Mouse (Mus musculus) intestine, postnatal 0 days (tissue): ENCODE results near the gene Snx6. TPM values are rescaled to one million over a fixed set of nuclear protein-coding genes. Genes with fewer than 3 reads are reported as not detected.
"Not testable (repeated sequence)": the region's sequence is repeated elsewhere in the genome, so short reads cannot be mapped to it uniquely, and the experiment has no call there.

Experiments
- ATAC-seq: fragments of 200-750 bp; cut with Nextera tagmentation; 2 replicates; pipeline ENCODE4 v1.8.0; 2017; ENCODE audit warnings: mild to moderate bottlenecking, moderate TSS enrichment, moderate library complexity
- H3K27ac ChIP-seq: fragments of 300-500 bp; sonication (generic); 2 replicates; pipeline ENCODE4 v1.5.1; 2014; ENCODE audit warnings: mild to moderate bottlenecking, low read depth, low read length, moderate library complexity
- H3K27me3 ChIP-seq: fragments of 300-500 bp; sonication (generic); replicated peaks from 2 replicates; pipeline ENCODE4 v1.6.1; 2014; ENCODE audit warnings: low read length, mixed read lengths; ENCODE audit not compliant: control insufficient read depth, insufficient read depth
- H3K36me3 ChIP-seq: fragments of 300-500 bp; sonication (generic); 2 replicates; pipeline ENCODE4 v1.6.1; 2014; ENCODE audit warnings: mild to moderate bottlenecking, moderate library complexity; ENCODE audit not compliant: control insufficient read depth, insufficient read depth
- H3K4me1 ChIP-seq: fragments of 300-500 bp; sonication (generic); replicated peaks from 2 replicates; pipeline ENCODE4 v1.6.1; 2014; ENCODE audit warnings: antibody characterized with exemption, low read length, mixed read lengths; ENCODE audit not compliant: control insufficient read depth, insufficient read depth
- H3K4me2 ChIP-seq: fragments of 300-500 bp; sonication (generic); replicated peaks from 2 replicates; pipeline ENCODE4 v1.6.1; 2014; ENCODE audit warnings: low read depth, mild to moderate bottlenecking, moderate library complexity
- H3K4me3 ChIP-seq: fragments of 300-500 bp; sonication (generic); 2 replicates; pipeline ENCODE4 v1.5.1; 2014; ENCODE audit warnings: low read depth, low read length
- H3K9ac ChIP-seq: fragments of 300-500 bp; sonication (generic); 2 replicates; pipeline ENCODE4 v1.6.1; 2014; ENCODE audit warnings: mild to moderate bottlenecking, low read depth, low read length
- H3K9me3 ChIP-seq: fragments of 300-500 bp; sonication (generic); 2 replicates; pipeline ENCODE4 v1.6.1; 2016; ENCODE audit warnings: mixed run types; ENCODE audit not compliant: control insufficient read depth
- CTCF ChIP-seq: sonication (generic); IDR thresholded peaks from 2 replicates; pipeline ENCODE4 v1.5.1; 2016; ENCODE audit warnings: low read depth, mild to moderate bottlenecking, control low read depth, antibody characterized with exemption, moderate library complexity
- WGBS: fragments of 180-500 bp; shearing (Covaris S2); extraction: QIAGEN DNeasy Blood & Tissue Kit; methylation state at CpG from one replicate; pipeline ENCODE4 v1.1.7; 2014; 5-methylcytosine and 5-hydroxymethylcytosine counted together
- polyA plus RNA-seq: library from polyadenylated mRNA; unstranded; fragments of >200 nt; fragmentation: Nextera tagmentation; extraction: Ambion mirVana; gene quantifications from 2 replicates; pipeline ENCODE4 v1.2.1, GENCODE M21; 2015

The Snx6 gene
- polyA plus RNA-seq, 1 experiment from 2014 or later, result 167 TPM

DNA sequence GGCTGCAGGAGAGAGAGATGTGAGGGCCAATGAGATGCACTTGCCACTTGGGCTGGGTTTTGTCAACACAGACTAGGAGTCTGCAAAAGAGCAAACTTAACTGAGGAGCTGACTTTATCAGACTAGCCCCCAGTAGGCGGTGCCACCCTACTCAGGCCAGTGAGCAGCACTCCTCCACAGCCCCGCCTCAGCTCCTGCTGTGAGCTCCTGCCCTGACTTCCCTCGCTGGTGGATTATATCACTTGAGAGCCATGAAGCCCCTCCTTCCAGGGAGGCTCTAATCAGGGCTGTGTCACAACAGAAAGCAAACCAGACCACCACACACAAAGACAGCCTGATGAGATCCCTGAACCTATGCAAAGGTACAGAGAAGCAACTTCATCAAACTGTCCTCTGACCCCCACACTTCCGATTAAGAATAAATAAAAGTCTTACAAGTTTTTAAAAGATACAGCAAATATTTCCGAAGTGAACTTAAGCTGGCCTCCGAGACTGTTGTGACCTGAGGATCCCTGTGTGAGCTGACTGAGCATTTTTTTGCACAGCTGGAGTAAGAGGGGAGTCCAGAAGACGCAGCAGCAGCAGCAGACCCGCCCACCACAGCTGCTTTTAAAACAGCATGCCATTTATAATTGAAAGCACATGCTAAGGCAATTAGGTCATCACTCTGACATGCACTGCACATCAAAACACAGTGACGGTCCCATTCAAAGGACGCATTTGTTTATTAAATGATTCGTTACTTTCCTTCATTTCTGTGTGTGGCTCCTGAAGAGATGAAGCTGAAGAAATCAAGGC, 6.0 kb downstream of the Snx6 start:
- ATAC-seq, result 0 out of 2 replicates have a peak, but pooled peaks have one; percentile 44
- Histone ChIP-seq H3K4me3 (no peak overlapping the region), H3K9ac (no peak overlapping the region), H3K36me3 (peaks cover 29% of the 10 kb centered on the region), H3K4me2 (peak overlapping the region; percentile 13; the same call in 1 of the 2 replicates), H3K27ac (no peak overlapping the region; the same call in 1 of the 2 replicates), H3K27me3 (no peaks in the 10 kb centered on the region), H3K9me3 (no peaks in the 10 kb centered on the region), H3K4me1 (peaks cover 6% of the 10 kb centered on the region; the same call in 1 of the 2 replicates)
- 20% methylated on average over 11 of the region's 11 CpGs for WGBS
- TF ChIP-seq CTCF, result peak; percentile 17

DNA sequence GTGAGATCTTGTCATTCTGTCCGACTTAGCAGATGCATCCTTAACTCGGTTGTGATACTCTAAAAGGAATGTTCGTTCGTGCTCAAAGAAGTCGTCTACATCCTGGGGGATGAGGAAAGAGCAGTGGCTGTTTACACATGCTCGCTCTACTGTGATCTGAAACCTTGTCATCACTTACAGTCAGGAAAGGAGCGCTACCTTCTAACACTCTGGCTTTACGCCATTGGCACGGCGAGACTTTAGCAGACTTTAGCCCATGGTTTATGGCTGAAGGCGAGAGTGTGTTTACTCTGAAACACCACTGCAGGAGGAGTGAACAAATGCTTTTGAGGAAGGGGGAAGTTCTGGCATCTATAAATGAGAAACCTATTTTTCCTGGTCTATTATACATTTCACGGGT, 31.9 kb downstream of the Snx6 start:
- Histone ChIP-seq H3K9me3 (no peaks in the 10 kb centered on the region), H3K4me1 (no peaks in the 10 kb centered on the region), H3K4me2 (no peak overlapping the region), H3K36me3 (peaks cover 81% of the 10 kb centered on the region), H3K9ac (no peak overlapping the region), H3K4me3 (no peak overlapping the region), H3K27ac (no peak overlapping the region), H3K27me3 (no peaks in the 10 kb centered on the region)
- 73% methylated on average over 12 of the region's 12 CpGs for WGBS
- ATAC-seq, result no peak
- no peak for TF ChIP-seq CTCF

DNA sequence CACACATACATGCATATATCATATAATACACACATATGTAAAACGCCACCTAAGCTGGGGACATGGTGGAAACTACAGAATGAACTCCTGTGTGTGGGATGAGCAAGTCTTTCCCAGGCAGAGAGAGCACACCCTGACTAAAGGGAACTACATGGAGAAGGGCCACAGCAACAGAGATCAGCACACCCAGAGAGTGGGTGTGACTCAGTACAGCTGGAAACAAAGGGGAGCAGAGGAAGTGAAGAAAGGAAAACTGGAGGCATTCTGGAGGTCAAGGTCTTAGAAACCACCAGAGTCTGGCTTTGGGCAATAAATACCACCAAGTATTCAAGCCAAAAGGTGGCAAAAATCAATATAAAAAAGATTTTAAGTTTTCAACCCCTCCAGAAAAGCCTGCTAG, 34.8 kb downstream of the Snx6 start:
- Histone ChIP-seq H3K27me3 (no peaks in the 10 kb centered on the region), H3K4me1 (no peaks in the 10 kb centered on the region), H3K36me3 (peaks cover 84% of the 10 kb centered on the region), H3K27ac (no peak overlapping the region; the same call in 1 of the 2 replicates), H3K4me2 (no peak overlapping the region), H3K9me3 (no peaks in the 10 kb centered on the region), H3K4me3 (no peak overlapping the region), H3K9ac (no peak overlapping the region)
- TF ChIP-seq CTCF, result no peak
- WGBS, result 96% methylated on average over 1 of the region's 1 CpGs
- ATAC-seq, result no peak

DNA sequence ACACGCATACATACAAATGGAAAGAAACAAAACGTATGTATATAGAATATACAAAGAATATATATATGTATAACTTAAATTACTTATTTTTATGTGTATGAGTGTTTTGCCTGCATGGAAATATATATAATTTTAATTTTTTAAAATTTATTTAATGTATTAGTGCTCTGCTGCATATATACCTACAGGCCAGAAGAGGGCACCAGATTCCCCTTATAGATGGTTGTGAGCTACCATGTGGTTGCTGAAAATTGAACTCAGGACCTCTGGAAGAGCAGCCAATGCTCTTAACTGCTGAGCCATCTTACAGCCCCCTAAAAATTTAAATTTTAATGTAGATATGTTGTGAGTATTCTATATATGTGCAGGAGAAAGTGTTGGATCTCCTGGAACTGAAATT, 36.7 kb downstream of the Snx6 start:
- Histone ChIP-seq H3K4me1 (no peaks in the 10 kb centered on the region), H3K4me2 (no peak overlapping the region), H3K9ac (no peak overlapping the region), H3K9me3 (no peaks in the 10 kb centered on the region), H3K4me3 (no peak overlapping the region), H3K27me3 (no peaks in the 10 kb centered on the region), H3K36me3 (peaks cover 78% of the 10 kb centered on the region), H3K27ac (no peak overlapping the region)
- ATAC-seq, result no peak
- peak; percentile 41; the same call in 1 of the 2 replicates for TF ChIP-seq CTCF
- WGBS, result 94% methylated on average over 2 of the region's 2 CpGs

DNA sequence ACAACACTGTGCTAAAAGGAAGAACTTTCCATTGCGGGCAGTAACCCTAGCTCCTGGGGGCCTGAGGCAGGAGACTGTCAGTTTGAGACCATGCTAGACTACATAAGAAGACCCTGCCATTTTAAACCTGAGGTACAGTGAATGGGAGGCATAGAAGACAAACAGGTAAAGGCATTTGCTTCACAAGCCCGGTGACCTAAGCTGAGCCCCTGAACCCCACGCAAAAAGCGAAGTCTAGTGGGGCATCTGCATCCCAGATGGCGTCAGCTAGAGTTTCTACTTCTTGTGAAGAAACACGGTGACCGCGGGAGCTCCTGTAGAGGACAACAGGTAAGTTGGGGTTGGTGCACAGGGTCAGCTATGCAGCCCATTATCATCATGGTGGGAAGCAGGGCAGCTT, 46.9 kb downstream of the Snx6 start:
- H3K36me3 ChIP-seq, result peaks cover 71% of the 10 kb centered on the region
- 98% methylated on average over 8 of the region's 8 CpGs for WGBS

DNA sequence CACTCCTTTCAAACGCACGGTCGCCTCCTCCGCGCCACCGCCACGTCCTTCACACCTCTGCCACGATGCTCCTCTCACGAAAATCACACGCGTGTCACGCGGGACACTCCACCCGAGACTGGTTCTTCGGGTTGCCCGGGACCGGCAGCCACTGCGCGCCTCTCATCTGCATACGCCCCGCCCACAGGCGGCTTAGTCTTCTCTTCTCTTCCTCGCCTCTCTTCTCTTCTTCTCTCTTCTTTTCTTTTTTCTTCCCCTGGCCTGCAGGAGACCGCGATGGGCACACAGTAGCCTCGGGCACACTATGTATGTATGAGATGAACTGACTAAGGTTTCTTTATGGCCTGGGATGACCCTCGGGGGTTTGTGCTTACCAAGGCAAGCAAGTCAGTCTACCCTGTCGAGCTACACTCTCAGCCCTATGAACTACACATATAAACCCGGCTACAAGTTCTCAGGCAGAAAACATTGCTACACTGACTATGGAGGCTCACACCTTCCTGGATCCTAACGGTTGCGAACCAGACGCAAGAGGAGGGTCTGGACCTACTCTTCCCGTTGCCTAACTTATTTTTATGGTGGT, 56.8 kb downstream of the Snx6 start:
- H3K9me3 ChIP-seq, H3K4me1 ChIP-seq, H3K4me3 ChIP-seq, H3K27me3 ChIP-seq, H3K9ac ChIP-seq, H3K27ac ChIP-seq, H3K36me3 ChIP-seq: not testable (repeated sequence)
- WGBS, result 0% methylated on average over 9 of the region's 33 CpGs
- 0 out of 2 replicates have a peak overlapping the region, but pooled peaks have one; percentile 32 for H3K4me2 ChIP-seq
- ATAC-seq, result peak; percentile 47

More for the DNA sequence above, 46.9 kb downstream of the Snx6 start:
- TF ChIP-seq CTCF, result no peak
- Histone ChIP-seq H3K9me3 (no peaks in the 10 kb centered on the region), H3K4me1 (no peaks in the 10 kb centered on the region), H3K27ac (no peak overlapping the region), H3K9ac (no peak overlapping the region), H3K4me2 (no peak overlapping the region), H3K4me3 (no peak overlapping the region), H3K27me3 (no peaks in the 10 kb centered on the region)
- ATAC-seq, result no peak

DNA sequence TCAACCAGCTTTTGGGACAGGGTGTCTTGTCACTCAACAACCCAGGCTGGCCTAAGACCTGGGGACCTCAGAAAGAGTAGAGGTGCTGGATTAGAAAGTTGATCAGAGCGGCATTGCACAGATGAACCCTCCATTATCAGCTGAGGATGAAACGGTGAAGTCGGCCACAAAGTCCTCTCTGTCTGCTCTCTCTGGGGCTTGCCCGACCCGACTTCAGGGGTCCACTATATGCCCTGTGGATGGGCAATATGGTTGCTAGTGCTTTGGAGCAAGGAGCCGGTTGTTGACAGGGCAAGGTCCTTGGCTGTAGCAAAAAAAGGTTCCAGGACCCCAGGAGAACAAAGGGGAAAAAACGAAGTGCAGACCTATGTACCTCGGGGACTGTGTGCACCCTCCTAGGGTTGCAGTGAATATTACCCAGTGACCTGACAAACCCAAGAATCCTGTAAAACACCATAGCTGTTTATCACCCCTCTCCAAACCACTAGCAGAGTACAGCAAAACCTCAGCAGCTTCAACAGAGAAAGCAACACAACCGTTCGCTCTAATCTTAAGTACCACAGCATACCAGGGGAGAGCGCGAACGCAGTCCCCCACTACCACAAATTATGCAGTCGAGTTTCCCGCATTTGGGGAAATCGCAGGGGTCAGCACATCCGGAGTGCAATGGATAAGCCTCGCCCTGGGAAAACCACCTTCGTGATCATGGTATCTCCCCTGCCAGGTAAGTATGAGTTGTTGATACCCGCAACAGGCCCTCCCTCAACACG, 57.4 kb downstream of the Snx6 start:
- H3K27me3 ChIP-seq, H3K9me3 ChIP-seq, H3K4me2 ChIP-seq, H3K36me3 ChIP-seq, H3K4me1 ChIP-seq, H3K4me3 ChIP-seq, H3K27ac ChIP-seq, H3K9ac ChIP-seq: not testable (repeated sequence)
- peak; percentile 73 for ATAC-seq
- no CpG with 5 or more reads among the region's 21 CpGs for WGBS

DNA sequence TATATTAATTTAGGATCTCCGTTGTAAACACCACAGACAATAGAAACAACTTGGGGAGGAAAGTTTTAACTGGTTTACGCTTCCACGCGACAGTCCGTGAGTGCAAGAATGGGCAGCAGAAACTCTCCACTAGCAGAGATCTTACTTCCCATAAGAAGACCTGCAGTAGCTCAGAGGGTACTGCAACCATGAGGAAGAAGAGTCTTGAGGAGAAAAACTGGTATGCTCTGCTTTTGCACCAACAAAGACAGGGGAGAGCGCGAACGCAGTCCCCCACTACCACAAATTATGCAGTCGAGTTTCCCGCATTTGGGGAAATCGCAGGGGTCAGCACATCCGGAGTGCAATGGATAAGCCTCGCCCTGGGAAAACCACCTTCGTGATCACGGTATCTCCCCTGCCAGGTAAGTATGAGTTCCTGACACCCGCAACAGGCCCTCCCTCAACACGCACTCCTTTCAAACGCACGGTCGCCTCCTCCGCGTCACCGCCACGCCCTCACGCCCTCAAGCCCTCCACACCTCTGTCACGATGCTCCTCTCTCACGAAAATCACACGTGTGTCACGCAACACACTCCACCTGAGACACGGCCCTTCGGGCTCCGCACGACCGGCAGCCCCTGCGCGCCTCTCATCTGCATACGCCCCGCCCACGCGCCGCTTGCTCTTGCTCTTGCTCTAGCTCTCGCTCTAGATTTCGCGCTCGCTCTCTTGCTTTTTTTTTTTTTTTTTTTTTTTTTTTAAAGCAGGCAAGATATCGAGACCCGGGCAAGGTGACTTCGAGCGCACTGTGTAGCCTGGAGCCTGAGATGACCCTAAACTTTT, 61.0 kb downstream of the Snx6 start:
- H3K4me1 ChIP-seq, H3K36me3 ChIP-seq, H3K27ac ChIP-seq, H3K9me3 ChIP-seq, H3K27me3 ChIP-seq, H3K4me2 ChIP-seq, H3K4me3 ChIP-seq, H3K9ac ChIP-seq: not testable (repeated sequence)
- ATAC-seq, result peak; percentile 58
- WGBS, result 0% methylated on average over 5 of the region's 49 CpGs
